ENCODE assay signal across 20 mouse cellular contexts in the genomic region with DNA sequence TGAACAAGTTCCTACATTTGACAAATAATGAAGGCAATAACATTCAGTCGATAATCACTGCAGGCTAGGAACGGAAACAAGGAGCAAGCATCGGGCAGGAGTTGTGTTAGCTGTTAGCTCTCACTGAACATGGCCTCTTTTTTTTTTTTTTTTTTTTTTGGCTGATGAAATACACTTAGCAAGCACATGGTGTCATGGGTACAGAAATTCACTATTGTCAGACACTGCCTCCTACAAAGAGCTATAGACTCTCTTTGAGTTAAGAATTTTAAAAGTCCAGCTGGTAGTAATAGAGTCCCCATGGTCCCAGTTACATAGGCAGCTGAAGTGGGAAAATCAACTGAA.
"Had no signal": no experiment of that assay in that cellular context is flagged by ENCODE, and none has a peak within 500 bp of the region (broad histone marks: within the 10 kb centered on the region; RNA-seq: fewer than 3 reads in every experiment).

No protein-coding gene starts in this region.

- H3K27ac ChIP-seq: gastrocnemius, adult 2 months; heart, embryonic 10.5 days; hindbrain, embryonic 13.5 days; hindbrain, embryonic 15.5 days; hindbrain, postnatal 0 days; kidney, postnatal 0 days; limb, embryonic 10.5 days; limb, embryonic 12.5 days; liver, embryonic 13.5 days; liver, embryonic 15.5 days had no signal

- ATAC-seq: hindbrain, postnatal 0 days; intestine, embryonic 16.5 days had no signal

- H3K9me3 ChIP-seq: heart, embryonic 10.5 days; heart, embryonic 12.5 days; hindbrain, embryonic 13.5 days; hindbrain, embryonic 15.5 days; limb, embryonic 10.5 days; limb, embryonic 12.5 days; liver, embryonic 13.5 days; liver, embryonic 15.5 days had no signal

- H3K36me3 ChIP-seq: heart, embryonic 10.5 days; heart, embryonic 12.5 days; hindbrain, embryonic 13.5 days; hindbrain, embryonic 15.5 days; limb, embryonic 10.5 days; limb, embryonic 12.5 days; liver, embryonic 13.5 days; liver, embryonic 15.5 days had no signal

- H3K9ac ChIP-seq: heart, embryonic 12.5 days; hindbrain, embryonic 13.5 days; hindbrain, embryonic 15.5 days; limb, embryonic 12.5 days; liver, embryonic 13.5 days; liver, embryonic 15.5 days had no signal

- H3K4me2 ChIP-seq: heart, embryonic 12.5 days; hindbrain, embryonic 13.5 days; hindbrain, embryonic 15.5 days; limb, embryonic 12.5 days; liver, embryonic 11.5 days; liver, embryonic 13.5 days; liver, embryonic 15.5 days had no signal

- H3K27me3 ChIP-seq: heart, embryonic 12.5 days; hindbrain, embryonic 13.5 days; hindbrain, embryonic 15.5 days; limb, embryonic 12.5 days; liver, embryonic 13.5 days; liver, embryonic 15.5 days had no signal

- H3K4me3 ChIP-seq: gastrocnemius, adult 2 months; heart, embryonic 10.5 days; heart, embryonic 12.5 days; hindbrain, embryonic 13.5 days; hindbrain, embryonic 15.5 days; limb, embryonic 10.5 days; limb, embryonic 12.5 days; liver, embryonic 13.5 days; liver, embryonic 15.5 days had no signal

- DNase-seq: gastrocnemius, adult 2 months; gastrocnemius, postnatal 10 days; gastrocnemius, postnatal 25 days; heart, adult 18-20 months; heart, postnatal 10 days; layer of hippocampus, adult 9-11 months; layer of hippocampus, postnatal 36 days; liver; liver, embryonic 13.5 days had no signal

- H3K4me1 ChIP-seq: hindbrain, embryonic 13.5 days; hindbrain, embryonic 15.5 days; limb, embryonic 10.5 days had no signal
